Mouse (Mus musculus): ENCODE measurements around the gene Rab11fip4.

Rab11fip4 gene

GRCm38 (mm10) chr11:79736232-79737006, 145.4 kb downstream of the Rab11fip4 start:
- intact Hi-C loops (cut with DNase I): no loop called here

GRCm38 (mm10) chr11:79737126-79737697, 146.2 kb downstream of the Rab11fip4 start:
- intact Hi-C loops (cut with DNase I): no loop called here

- intact Hi-C loops (cut with DNase I): no loop called here
These were observed 147.0 kb downstream of the Rab11fip4 start for GRCm38 (mm10) chr11:79737865-79738502.

- intact Hi-C loops (cut with DNase I): no loop called here
These were observed 147.9 kb downstream of the Rab11fip4 start for GRCm38 (mm10) chr11:79738725-79739558.

GRCm38 (mm10) chr11:79740740-79741512, 149.9 kb downstream of the Rab11fip4 start:
- intact Hi-C loops (cut with DNase I): no loop called here

- intact Hi-C loops (cut with DNase I): loop anchor here (5.0 kb wide), 1 partner anchor 36 kb away; no protein-coding TSS in a partner anchor
These were observed 155.6 kb downstream of the Rab11fip4 start for GRCm38 (mm10) chr11:79746552-79747102.

Small RNAs within 50 kb of the gene (microRNA-seq; reads per million reads assigned to microRNA genes)
- 210 to 588 reads per million in 2 experiments for gene Mir193a
- gene Mir365-2: 7.4 to 20.6 reads per million in 2 experiments

Measured in adrenal gland (tissue).